Mouse (Mus musculus) myocyte (in vitro differentiated cells): ENCODE results near the gene Hexim1.
A peak's percentile ranks its signal among the peaks of the same experiment; 100 is the strongest.

Experiments used
- CEBPB ChIP-seq: IDR thresholded peaks from 2 replicates; pipeline ENCODE4 v1.6.1; 2011; ENCODE audit warnings: mild to moderate bottlenecking, moderate library complexity; ENCODE audit not compliant: poor library complexity, insufficient read depth, severe bottlenecking
- E2F4 ChIP-seq: IDR thresholded peaks from one replicate; pipeline ENCODE4 v1.6.1; 2011; ENCODE audit warnings: mild to moderate bottlenecking, control low read depth, moderate library complexity; ENCODE audit not compliant: insufficient read depth
- MAX ChIP-seq: IDR thresholded peaks from one replicate; pipeline ENCODE4 v1.6.1; 2011; ENCODE audit warnings: low read depth, mild to moderate bottlenecking, control low read depth
- MYOD1 ChIP-seq, 3 experiments: IDR thresholded peaks; one replicate each; pipeline ENCODE4 v1.6.1; 2011; ENCODE audit warnings: control low read depth in 2 of 3, low read depth in 2 of 3, mild to moderate bottlenecking in 2 of 3, moderate library complexity in 1 of 3; ENCODE audit not compliant: insufficient read length in 2 of 3, control insufficient read depth in 1 of 3
- MYOG ChIP-seq, 3 experiments: IDR thresholded peaks; one replicate each; pipeline ENCODE4 v1.6.1; 2011; ENCODE audit warnings: control low read depth in 2 of 3, low read depth in 2 of 3, mild to moderate bottlenecking in 2 of 3; ENCODE audit not compliant: insufficient read length in 2 of 3, control insufficient read depth in 1 of 3, insufficient read depth in 1 of 3
- POLR2A ChIP-seq: IDR thresholded peaks from one replicate; pipeline ENCODE4 v1.6.1; 2011; ENCODE audit warnings: low read depth, mild to moderate bottlenecking, control low read depth, moderate library complexity; ENCODE audit not compliant: insufficient read length
- POLR2AphosphoS2 ChIP-seq: IDR thresholded peaks from one replicate; pipeline ENCODE4 v1.6.1; 2011; ENCODE audit warnings: low read depth, control low read depth; ENCODE audit not compliant: insufficient read length
- REST ChIP-seq: IDR thresholded peaks from one replicate; pipeline ENCODE4 v1.6.1; 2011; ENCODE audit warnings: mild to moderate bottlenecking, control low read depth, moderate library complexity; ENCODE audit not compliant: insufficient read depth, insufficient read length
- TCF12 ChIP-seq: IDR thresholded peaks from one replicate; pipeline ENCODE4 v1.6.1; 2011; ENCODE audit warnings: mild to moderate bottlenecking, control low read depth; ENCODE audit not compliant: poor library complexity, insufficient read depth, severe bottlenecking
- TCF3 ChIP-seq: IDR thresholded peaks from one replicate; pipeline ENCODE4 v1.6.1; 2011; ENCODE audit warnings: low read depth, control low read depth; ENCODE audit not compliant: insufficient read length
- USF1 ChIP-seq: IDR thresholded peaks from one replicate; pipeline ENCODE4 v1.6.1; 2011; ENCODE audit warnings: low read depth, mild to moderate bottlenecking, control low read depth, moderate library complexity

- TF ChIP-seq MAX = no peak
- TF ChIP-seq POLR2A = peak; percentile 84
- no peak for TF ChIP-seq TCF12
- TF ChIP-seq USF1 = no peak
- no peak for TF ChIP-seq REST
- TF ChIP-seq MYOD1 (IDR thresholded peaks at IDR 0.05; ENCODE audit: control insufficient read depth in 1 of 3, insufficient read length in 2 of 3, low read depth in 2 of 3) = no peak
- TF ChIP-seq E2F4 = peak; percentile 87
- TF ChIP-seq CEBPB = no peak
- no peak for TF ChIP-seq MYOG (IDR thresholded peaks at IDR 0.05; ENCODE audit: control insufficient read depth in 1 of 3, insufficient read depth in 1 of 3, insufficient read length in 2 of 3, low read depth in 2 of 3)
- peak; percentile 83 for TF ChIP-seq POLR2AphosphoS2
- TF ChIP-seq TCF3 = no peak
Observed at GRCm38 (mm10) chr11:103132576-103133455, 16.8 kb downstream of the Hexim1 start.
